Mouse (Mus musculus) embryonic facial prominence, embryonic 12.5 days (tissue): ENCODE data around the gene Ino80. TPM values are rescaled to one million over a fixed set of nuclear protein-coding genes. Genes with fewer than 3 reads are reported as not detected.
"Not testable (repeated sequence)": the region's sequence is repeated elsewhere in the genome, so short reads cannot be mapped to it uniquely, and the experiment has no call there.

Experiments
- ATAC-seq: fragments of 200-750 bp; cut with Nextera tagmentation; 2 replicates; pipeline ENCODE4 v1.8.0; 2017; ENCODE audit not compliant: insufficient number of reproducible peaks, insufficient read depth, low FRiP score, low TSS enrichment
- H3K27ac ChIP-seq: fragments of 300-500 bp; sonication (generic); 2 replicates; pipeline ENCODE4 v1.5.1; 2016; ENCODE audit warnings: mild to moderate bottlenecking
- H3K27me3 ChIP-seq: fragments of 300-500 bp; sonication (generic); 2 replicates; pipeline ENCODE4 v1.6.1; 2016; ENCODE audit warnings: mild to moderate bottlenecking, moderate library complexity
- H3K36me3 ChIP-seq: fragments of 300-500 bp; sonication (generic); 2 replicates; pipeline ENCODE4 v1.6.1; 2016; ENCODE audit warnings: mild to moderate bottlenecking
- H3K4me1 ChIP-seq: fragments of 300-500 bp; sonication (generic); 2 replicates; pipeline ENCODE4 v1.6.1; 2016
- H3K4me2 ChIP-seq: fragments of 300-500 bp; sonication (generic); replicated peaks from 2 replicates; pipeline ENCODE4 v1.6.1; 2016; ENCODE audit warnings: mild to moderate bottlenecking, moderate library complexity
- H3K4me3 ChIP-seq: fragments of 300-500 bp; sonication (generic); 2 replicates; pipeline ENCODE4 v1.5.1; 2016; ENCODE audit warnings: mild to moderate bottlenecking
- H3K9ac ChIP-seq: fragments of 300-500 bp; sonication (generic); 2 replicates; pipeline ENCODE4 v1.6.1; 2016; ENCODE audit warnings: mild to moderate bottlenecking, moderate library complexity
- H3K9me3 ChIP-seq: fragments of 300-500 bp; sonication (generic); 2 replicates; pipeline ENCODE4 v1.6.1; 2016; ENCODE audit warnings: mild to moderate bottlenecking, moderate library complexity
- WGBS: fragments of 180-500 bp; shearing (Covaris S2); methylation state at CpG from one replicate; pipeline ENCODE4 v1.1.7; 2016; 5-methylcytosine and 5-hydroxymethylcytosine counted together
- polyA plus RNA-seq: library from polyadenylated mRNA; unstranded; fragments of >200 nt; fragmentation: Nextera tagmentation; extraction: Ambion mirVana; gene quantifications from 2 replicates; pipeline ENCODE4 v1.2.1, GENCODE M21; 2016

Ino80 gene
- 4.7 and 4.9 TPM in 2 replicates for polyA plus RNA-seq

DNA sequence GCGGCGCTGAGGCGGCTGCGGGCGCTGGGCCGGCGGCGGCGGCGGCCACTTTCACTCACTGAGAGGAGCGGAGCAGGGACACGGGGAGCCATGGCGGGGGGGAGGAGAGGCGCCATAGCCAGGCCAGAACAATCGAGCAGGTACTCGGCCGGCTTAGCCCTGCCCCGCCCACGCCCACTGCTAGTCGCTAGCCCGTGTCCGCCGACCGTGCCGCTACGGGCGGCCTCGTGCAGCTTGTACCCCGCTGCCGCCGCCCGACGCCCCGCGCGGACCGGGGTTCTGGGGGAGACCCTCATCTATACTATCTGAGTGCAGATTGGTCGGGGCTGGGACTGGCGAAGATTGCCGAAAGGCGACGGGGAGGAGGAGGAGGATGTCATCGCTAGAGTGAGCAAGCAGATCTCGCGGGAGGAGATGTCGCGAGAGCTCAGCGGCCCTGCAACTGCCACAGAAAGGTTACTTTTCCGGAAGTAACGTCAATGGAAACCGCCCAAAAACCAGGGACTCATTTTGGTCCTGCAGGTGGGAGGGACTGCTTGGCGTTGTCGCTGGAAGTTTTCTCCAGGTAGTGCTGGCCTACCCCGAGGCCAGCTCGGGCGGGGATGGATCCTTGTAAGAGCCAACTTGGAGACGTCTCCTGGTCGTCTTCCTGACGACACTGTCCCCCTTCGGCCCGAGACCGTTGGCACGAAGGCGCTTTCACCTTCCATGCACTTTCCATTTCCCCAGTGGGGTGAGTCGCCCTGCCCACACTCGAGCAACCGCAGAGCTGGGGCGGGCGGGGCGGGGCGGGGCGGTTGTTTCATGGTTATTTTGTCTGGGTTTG, at the start of gene Ino80:
Gene Ino80, minus strand, starts transcription at position 117 of the 826 bp plus-strand sequence.
- H3K27me3 ChIP-seq = no peaks in the 10 kb centered on the region
- ATAC-seq = peak; percentile 92
- peak within 1 kb of the TSS; percentile 91 for H3K4me3 ChIP-seq
- peak within 1 kb of the TSS; percentile 98 for H3K9ac ChIP-seq
- peak within 1 kb of the TSS; percentile 98 for H3K27ac ChIP-seq
- no peaks in the 10 kb centered on the region for H3K36me3 ChIP-seq
- peaks cover 8% of the 10 kb centered on the region for H3K4me1 ChIP-seq
- H3K9me3 ChIP-seq = no peaks in the 10 kb centered on the region
- peak within 1 kb of the TSS; percentile 65 for H3K4me2 ChIP-seq
- WGBS = under 1% methylated on average over 70 of the region's 72 CpGs

DNA sequence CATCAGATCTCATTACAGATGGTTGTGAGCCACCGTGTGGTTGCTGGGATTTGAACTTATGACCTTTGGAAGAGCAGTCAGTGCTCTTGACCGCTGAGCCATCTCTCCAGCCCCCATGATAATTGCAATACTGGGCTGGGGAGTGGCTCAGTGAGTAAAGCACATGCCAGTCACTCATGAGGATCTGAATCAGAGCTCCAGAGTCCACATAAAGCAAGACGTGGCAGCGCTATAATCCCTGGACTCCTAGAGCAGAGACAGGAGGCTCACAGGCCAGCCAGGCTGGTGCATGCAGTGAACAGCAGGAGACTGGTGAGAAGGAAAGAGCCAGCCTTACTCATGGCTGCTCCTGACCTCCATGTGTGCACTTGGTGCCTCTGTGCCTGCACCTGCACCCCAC, 47.9 kb upstream of the Ino80 start:
- WGBS = 41% methylated on average over 4 of the region's 4 CpGs
- Histone ChIP-seq H3K4me3 (no peak overlapping the region), H3K27me3 (no peaks in the 10 kb centered on the region), H3K9ac (no peak overlapping the region), H3K27ac (no peak overlapping the region), H3K4me1 (no peaks in the 10 kb centered on the region), H3K36me3 (no peaks in the 10 kb centered on the region), H3K9me3 (no peaks in the 10 kb centered on the region), H3K4me2 (no peak overlapping the region)
- ATAC-seq = no peak

DNA sequence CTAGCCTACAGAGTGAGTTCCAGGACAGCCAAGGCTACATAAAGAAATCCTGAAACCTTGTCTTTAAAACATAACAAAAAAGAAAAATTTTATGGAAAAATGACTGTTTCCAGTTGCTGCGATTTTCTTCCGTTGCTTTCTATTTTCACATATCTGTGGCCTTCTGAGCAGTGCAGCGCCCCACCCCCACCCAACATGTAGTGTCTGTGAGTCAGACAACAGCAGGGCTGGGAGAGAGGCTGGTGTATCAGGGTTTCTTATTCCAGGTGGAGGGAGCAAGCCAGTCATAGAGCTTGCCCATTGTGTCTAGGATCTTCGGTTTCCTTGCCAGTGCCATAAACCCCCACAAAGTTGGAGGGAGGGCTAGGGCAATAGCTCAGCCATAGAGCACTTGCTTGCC, 46.3 kb upstream of the Ino80 start:
- ATAC-seq = no peak
- Histone ChIP-seq H3K4me3 (no peak overlapping the region), H3K9me3 (no peaks in the 10 kb centered on the region), H3K9ac (no peak overlapping the region), H3K36me3 (no peaks in the 10 kb centered on the region), H3K4me2 (no peak overlapping the region), H3K27me3 (no peaks in the 10 kb centered on the region), H3K4me1 (no peaks in the 10 kb centered on the region), H3K27ac (no peak overlapping the region)
- WGBS = 74% methylated on average over 4 of the region's 4 CpGs

DNA sequence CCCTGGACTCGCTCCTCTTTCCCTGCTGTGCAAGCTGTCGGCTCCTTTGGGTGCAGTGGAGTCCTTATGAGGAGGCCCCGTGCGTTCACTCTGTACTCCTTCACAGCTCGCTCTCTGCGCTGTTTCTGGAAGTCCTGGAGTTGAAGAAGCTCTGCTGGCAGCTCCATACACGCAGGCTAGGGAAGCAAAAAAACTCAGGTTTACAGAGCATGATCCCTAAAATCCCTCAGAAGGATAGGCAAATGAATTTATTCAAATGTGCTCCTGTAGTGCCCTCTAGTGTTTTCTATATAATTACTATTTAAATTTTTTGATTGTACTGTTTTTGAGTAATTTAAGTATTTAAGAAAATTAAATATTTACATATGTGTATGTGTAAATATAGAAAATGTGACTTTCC, 43.1 kb upstream of the Ino80 start:
- no peaks in the 10 kb centered on the region for H3K36me3 ChIP-seq
- no peak overlapping the region for H3K9ac ChIP-seq
- 63% methylated on average over 7 of the region's 7 CpGs for WGBS

DNA sequence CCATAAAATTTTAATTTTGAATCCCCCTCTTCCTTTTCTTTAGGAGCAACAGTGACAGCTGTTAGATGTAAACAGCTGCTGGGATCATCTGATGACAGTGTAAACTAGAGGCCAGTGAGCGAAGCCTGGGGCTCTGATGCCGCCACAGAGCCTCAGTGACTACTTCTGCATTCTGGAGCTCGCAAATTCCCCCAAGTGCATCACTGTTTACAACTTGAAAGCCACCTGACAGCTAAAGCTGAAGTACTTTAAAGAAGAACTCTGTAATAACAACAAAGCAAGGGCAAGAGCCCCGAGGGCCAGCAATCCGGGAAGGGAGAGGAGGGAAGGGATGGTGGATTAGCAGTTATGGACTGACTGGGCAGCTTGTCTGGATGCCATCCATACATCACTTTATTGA, 39.3 kb upstream of the Ino80 start:
- no peaks in the 10 kb centered on the region for H3K9me3 ChIP-seq
- WGBS = 46% methylated on average over 5 of the region's 5 CpGs
- H3K9ac ChIP-seq = no peak overlapping the region
- H3K27me3 ChIP-seq = no peaks in the 10 kb centered on the region
- H3K4me1 ChIP-seq = no peaks in the 10 kb centered on the region
- ATAC-seq = no peak
- H3K4me2 ChIP-seq = no peak overlapping the region
- no peak overlapping the region for H3K4me3 ChIP-seq
- no peak overlapping the region for H3K27ac ChIP-seq
- no peaks in the 10 kb centered on the region for H3K36me3 ChIP-seq

More for the DNA sequence above, 43.1 kb upstream of the Ino80 start:
- no peak overlapping the region for H3K27ac ChIP-seq
- no peaks in the 10 kb centered on the region for H3K4me1 ChIP-seq
- ATAC-seq = no peak
- no peaks in the 10 kb centered on the region for H3K27me3 ChIP-seq
- H3K9me3 ChIP-seq = no peaks in the 10 kb centered on the region
- no peak overlapping the region for H3K4me3 ChIP-seq
- H3K4me2 ChIP-seq = no peak overlapping the region

DNA sequence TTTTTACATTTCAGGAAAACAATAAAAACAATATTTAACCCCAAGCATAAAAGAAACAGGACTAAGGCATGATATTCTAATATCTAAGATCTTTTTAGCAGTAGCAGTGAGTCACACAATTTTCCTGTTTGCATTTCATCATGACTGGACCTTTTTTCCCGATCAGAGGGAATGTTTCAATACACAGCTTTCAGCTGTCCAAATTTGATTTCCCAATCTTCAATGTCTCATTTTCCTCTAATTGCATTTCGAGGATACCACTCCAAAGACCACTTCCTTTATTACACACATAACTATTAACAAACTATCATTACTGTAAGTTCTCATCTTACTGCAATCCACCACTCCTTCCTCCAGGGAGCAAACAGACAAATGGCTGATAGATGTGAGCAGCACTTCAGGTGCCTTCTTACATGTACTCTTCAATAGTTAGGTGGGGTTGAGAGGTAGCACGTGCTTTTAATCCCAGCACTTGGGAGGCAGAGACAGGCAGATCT, 36.6 kb upstream of the Ino80 start:
- Histone ChIP-seq H3K36me3 (no peaks in the 10 kb centered on the region), H3K27me3 (no peaks in the 10 kb centered on the region), H3K9ac (no peak overlapping the region), H3K4me2 (no peak overlapping the region), H3K9me3 (no peaks in the 10 kb centered on the region), H3K4me1 (no peaks in the 10 kb centered on the region), H3K4me3 (no peak overlapping the region), H3K27ac (no peak overlapping the region)
- no peak for ATAC-seq
- 71% methylated on average over 3 of the region's 3 CpGs for WGBS

DNA sequence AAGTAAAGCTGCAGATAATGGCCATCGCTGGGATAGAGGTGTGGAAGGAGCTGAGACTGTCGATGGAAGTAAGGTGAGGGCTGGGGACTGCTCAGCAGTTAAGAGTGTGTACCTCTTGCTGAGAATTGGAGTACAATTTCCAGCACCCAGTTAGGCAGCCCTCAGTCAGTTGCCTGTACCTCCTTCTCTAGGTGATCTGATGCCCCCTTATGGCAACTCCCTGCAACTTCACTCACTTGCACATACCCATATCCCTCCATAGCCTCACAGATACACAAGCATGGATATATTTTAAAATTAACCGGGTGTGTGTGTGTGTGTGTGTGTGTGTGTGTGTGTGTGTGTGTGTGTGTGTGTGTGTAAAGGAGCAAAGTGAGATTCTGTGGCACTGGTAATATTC, 34.8 kb upstream of the Ino80 start:
- no peak overlapping the region for H3K4me3 ChIP-seq
- H3K36me3 ChIP-seq = no peaks in the 10 kb centered on the region
- H3K27ac ChIP-seq = no peak overlapping the region
- 77% methylated on average over 3 of the region's 3 CpGs for WGBS
- no peaks in the 10 kb centered on the region for H3K4me1 ChIP-seq
- ATAC-seq = no peak
- H3K9ac ChIP-seq = no peak overlapping the region
- H3K27me3 ChIP-seq = no peaks in the 10 kb centered on the region
- H3K4me2 ChIP-seq = no peak overlapping the region
- no peaks in the 10 kb centered on the region for H3K9me3 ChIP-seq

DNA sequence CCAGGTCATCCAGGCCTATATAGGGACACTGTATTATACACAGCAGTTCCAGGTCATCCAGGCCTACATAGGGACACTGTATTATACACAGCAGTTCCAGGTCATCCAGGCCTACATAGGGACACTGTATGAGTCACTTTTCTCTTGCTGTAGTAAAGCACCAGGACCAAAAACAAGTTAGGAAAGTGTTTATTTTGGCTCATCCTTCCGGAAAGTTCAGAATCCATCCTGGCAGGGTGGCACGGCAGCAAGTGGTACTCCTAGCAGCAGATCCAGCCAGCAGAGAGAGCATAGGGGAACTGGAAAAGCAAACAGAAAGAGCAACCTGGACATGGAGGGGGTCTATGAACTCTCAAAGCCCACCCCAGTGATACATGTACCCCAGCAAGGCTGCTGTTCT, 33.4 kb upstream of the Ino80 start:
- WGBS = 81% methylated on average over 2 of the region's 2 CpGs
- ATAC-seq = no peak
- H3K4me2 ChIP-seq = no peak overlapping the region

DNA sequence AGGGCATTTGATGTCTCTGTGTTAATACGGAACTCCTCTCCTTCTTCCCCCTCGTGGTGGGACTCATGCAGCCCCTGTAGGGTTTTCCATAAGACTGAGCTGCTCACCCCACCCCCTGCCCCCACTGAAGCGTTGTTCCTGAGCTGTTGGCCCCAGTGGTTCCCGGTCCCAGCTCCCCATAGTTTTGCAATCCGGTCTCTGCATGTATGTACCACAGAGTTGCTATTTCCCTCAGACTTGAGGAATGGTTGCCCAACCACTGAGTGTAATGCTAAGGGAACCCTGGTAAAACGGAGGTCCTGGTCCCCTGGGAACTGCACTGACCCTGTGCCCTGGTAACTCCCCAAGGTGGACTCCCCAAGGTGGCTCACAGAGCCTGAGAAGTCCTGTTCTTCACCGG, 31.0 kb upstream of the Ino80 start:
- ATAC-seq, H3K36me3 ChIP-seq, H3K4me3 ChIP-seq, H3K4me2 ChIP-seq, H3K9ac ChIP-seq, H3K27me3 ChIP-seq, H3K9me3 ChIP-seq, H3K4me1 ChIP-seq, H3K27ac ChIP-seq: not testable (repeated sequence)
- 66% methylated on average over 7 of the region's 7 CpGs for WGBS

More for the DNA sequence above, 33.4 kb upstream of the Ino80 start:
- H3K4me1 ChIP-seq = no peaks in the 10 kb centered on the region
- no peak overlapping the region for H3K9ac ChIP-seq
- no peaks in the 10 kb centered on the region for H3K27me3 ChIP-seq
- no peak overlapping the region for H3K27ac ChIP-seq
- no peaks in the 10 kb centered on the region for H3K36me3 ChIP-seq
- no peak overlapping the region for H3K4me3 ChIP-seq
- H3K9me3 ChIP-seq = no peaks in the 10 kb centered on the region

DNA sequence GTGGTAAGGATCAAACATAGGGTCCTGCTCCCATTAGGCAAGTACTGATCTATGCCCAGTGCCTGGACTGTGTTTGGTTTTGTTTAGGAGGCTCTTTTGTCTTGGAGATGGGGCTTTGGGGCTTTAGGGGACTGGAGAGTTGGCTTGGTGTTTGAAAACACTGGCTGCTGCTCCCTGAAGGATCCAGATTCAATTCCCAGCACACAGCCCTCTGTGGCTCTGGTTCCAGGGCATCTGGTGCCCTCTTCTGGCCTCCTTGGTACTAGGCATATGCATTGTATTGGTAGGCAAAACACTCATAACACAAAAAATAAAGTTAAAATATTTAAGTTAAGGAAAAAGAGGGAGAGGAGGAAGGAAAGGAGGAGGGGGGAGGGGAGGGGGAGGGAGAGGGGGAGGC, 29.6 kb upstream of the Ino80 start:
- no peak for ATAC-seq
- Histone ChIP-seq H3K36me3 (no peaks in the 10 kb centered on the region), H3K4me1 (no peaks in the 10 kb centered on the region), H3K9ac (no peak overlapping the region), H3K27ac (no peak overlapping the region), H3K27me3 (no peaks in the 10 kb centered on the region), H3K4me2 (no peak overlapping the region), H3K4me3 (no peak overlapping the region), H3K9me3 (no peaks in the 10 kb centered on the region)

DNA sequence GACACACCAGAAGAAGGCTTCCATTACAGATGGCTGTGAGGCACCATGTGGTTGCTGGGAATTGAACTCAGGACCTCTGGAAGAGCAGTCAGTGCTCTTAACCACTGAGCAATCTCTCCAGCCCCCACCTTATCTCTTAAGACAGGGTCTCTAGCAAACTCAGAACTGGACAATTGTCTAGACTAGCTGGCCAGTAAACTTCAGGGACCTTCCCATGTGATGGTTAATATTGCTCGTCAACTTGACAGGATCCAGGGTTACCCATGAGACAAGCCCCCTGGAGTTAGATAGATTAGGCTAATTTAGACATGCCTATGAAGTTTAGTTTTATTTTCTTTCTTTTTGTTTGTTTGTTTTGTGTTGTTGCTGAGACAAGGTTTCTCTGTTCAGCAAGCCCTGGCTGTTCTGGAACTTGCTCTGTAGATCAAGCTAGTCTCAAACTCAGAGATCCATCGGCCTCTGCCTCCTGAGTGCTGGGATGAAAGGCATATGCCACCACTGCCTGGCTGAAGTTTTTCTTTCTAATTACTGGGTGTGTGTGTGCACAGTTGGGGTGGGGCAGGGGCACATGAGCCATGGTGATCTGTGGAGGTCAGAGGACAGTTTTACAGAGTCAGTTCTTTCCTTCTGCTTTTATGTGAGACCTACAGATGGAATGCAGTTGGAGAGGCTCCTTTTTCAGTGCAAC, 23.6 kb upstream of the Ino80 start:
- WGBS = 68% methylated on average over 2 of the region's 2 CpGs
- no peak overlapping the region for H3K9ac ChIP-seq
- no peaks in the 10 kb centered on the region for H3K36me3 ChIP-seq
- no peaks in the 10 kb centered on the region for H3K4me1 ChIP-seq
- no peak overlapping the region for H3K4me3 ChIP-seq
- no peak for ATAC-seq
- no peaks in the 10 kb centered on the region for H3K9me3 ChIP-seq
- H3K27me3 ChIP-seq = no peaks in the 10 kb centered on the region
- no peak overlapping the region for H3K27ac ChIP-seq
- no peak overlapping the region for H3K4me2 ChIP-seq

DNA sequence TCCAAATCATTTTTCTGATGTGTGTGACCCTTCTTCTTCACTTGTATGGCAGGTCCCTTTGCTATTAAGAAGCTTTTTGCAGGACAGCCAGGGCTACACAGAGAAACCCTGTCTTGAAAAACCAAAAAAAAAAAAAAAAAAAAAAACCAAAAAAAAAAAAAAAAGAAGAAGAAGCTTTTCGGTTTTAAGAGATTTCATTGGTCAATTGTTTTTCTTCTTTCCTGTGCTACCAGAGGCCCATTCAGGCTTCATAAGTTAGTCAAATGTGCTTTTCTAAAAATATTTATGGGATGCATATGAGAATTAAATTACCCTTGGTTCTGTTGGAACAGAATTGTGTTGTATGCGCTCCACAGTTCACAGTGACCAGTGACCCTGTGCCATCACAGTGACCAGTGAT, 21.4 kb upstream of the Ino80 start:
- no peak for ATAC-seq
- H3K27ac ChIP-seq = no peak overlapping the region
- WGBS = 88% methylated on average over 2 of the region's 2 CpGs

More for the DNA sequence above, 21.4 kb upstream of the Ino80 start:
- Histone ChIP-seq H3K4me1 (no peaks in the 10 kb centered on the region), H3K9ac (no peak overlapping the region), H3K36me3 (no peaks in the 10 kb centered on the region), H3K4me3 (no peak overlapping the region), H3K9me3 (no peaks in the 10 kb centered on the region), H3K27me3 (no peaks in the 10 kb centered on the region), H3K4me2 (no peak overlapping the region)
